8 mouse cellular contexts compared by ENCODE assay signal in the genomic region with DNA sequence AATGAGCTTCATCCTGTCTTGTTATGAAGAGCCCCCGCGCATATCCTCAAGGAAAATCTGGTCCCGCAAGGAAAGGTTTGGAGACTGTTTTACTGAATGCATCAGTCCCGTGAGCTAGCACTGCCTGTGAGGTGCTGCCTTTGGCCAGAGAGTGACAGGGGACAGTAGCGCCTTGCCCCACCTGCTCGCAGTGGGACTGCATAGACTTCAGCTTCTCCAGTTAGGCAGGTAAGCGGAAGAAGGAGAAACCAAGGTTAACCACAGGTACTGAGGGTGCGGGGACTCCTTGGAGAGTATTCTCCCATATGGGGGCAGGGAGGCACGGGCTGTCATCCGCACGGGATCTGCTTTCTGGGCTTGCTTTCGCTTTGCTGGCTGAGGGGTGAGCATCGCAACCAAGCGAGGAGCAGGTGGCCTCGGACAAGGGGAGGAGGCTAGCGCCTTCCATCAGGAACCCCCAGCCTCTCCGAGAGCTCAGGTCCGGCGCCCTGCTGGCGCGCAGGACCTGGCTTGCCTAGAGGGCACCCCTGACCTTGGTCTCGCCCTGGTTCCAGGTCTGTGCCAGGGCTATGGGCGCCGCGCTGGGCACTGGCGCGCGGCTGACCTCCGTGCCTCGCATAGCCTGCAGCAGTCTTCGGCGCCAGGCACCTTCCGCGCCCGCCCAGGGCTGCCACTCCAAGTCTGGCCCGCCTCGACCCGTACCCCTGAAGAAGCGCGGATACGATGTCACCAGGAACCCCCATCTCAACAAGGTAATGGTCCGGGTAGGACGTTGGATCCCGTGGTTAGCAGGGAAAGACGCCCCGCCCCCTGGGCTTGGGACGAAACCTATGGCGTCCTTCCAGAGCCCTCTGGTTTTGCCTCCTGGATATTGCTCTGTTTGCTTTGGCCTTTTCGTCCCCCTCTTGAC. TPM values are rescaled to one million over a fixed set of nuclear protein-coding genes. Genes with fewer than 3 reads are reported as not detected.
A peak's percentile ranks its signal among the peaks of the same experiment; 100 is the strongest.
DNase-seq lines count a peak whose midpoint lies in the region; ATAC-seq and TF ChIP-seq lines count a peak whose summit lies in the region.

A gene (plus strand): TSS at position 51 of the 910 bp plus-strand sequence.

- H3K9ac ChIP-seq in hindbrain, embryonic 13.5 days: peak within 1 kb of the TSS; percentile 85
- H3K9ac ChIP-seq in lung, postnatal 0 days (replicated peaks; ENCODE audit: low read depth): peak within 1 kb of the TSS; percentile 42

- peak within 1 kb of the TSS; percentile 78 for H3K4me3 ChIP-seq in hindbrain, embryonic 13.5 days
- peak within 1 kb of the TSS; percentile 58 for H3K4me3 ChIP-seq in lung, postnatal 0 days (ENCODE audit: low read depth, low read length)

- no peak for TF ChIP-seq EP300 in lung, postnatal 0 days (IDR thresholded peaks at IDR 0.05)

- TF ChIP-seq CTCF in lung, postnatal 0 days (IDR thresholded peaks at IDR 0.05): no peak

- peaks cover 11% of the 10 kb centered on the region for H3K4me1 ChIP-seq in hindbrain, embryonic 13.5 days (replicated peaks)
- H3K4me1 ChIP-seq in lung, postnatal 0 days (ENCODE audit: insufficient read depth, low read depth, low read length): no peaks in the 10 kb centered on the region

- peak; percentile 89 for ATAC-seq in hindbrain, embryonic 13.5 days (ENCODE audit: low FRiP score)
- peak; percentile 78 for ATAC-seq in lung, postnatal 0 days

- peaks cover 13% of the 10 kb centered on the region for H3K27me3 ChIP-seq in hindbrain, embryonic 13.5 days
- no peaks in the 10 kb centered on the region for H3K27me3 ChIP-seq in lung, postnatal 0 days (replicated peaks; ENCODE audit: insufficient read depth, low read length)

- no peak within 1 kb of the TSS for H3K27ac ChIP-seq in hindbrain, embryonic 13.5 days
- H3K27ac ChIP-seq in lung, postnatal 0 days (ENCODE audit: low read length): no peak within 1 kb of the TSS

- peak within 1 kb of the TSS; percentile 98 for H3K4me2 ChIP-seq in hindbrain, embryonic 13.5 days
- peak within 1 kb of the TSS; percentile 93 for H3K4me2 ChIP-seq in lung, postnatal 0 days (replicated peaks; ENCODE audit: low read depth, low read length)

- no peaks in the 10 kb centered on the region for H3K9me3 ChIP-seq in hindbrain, embryonic 13.5 days
- no peaks in the 10 kb centered on the region for H3K9me3 ChIP-seq in lung, postnatal 0 days (ENCODE audit: low read length)

- no peaks in the 10 kb centered on the region for H3K36me3 ChIP-seq in hindbrain, embryonic 13.5 days
- H3K36me3 ChIP-seq in lung, postnatal 0 days (ENCODE audit: insufficient read depth, low read length): no peaks in the 10 kb centered on the region

- peak; percentile 39 for DNase-seq in adrenal gland, adult 8-10 months
- DNase-seq in cerebellum, postnatal 36 days: peak; percentile 87 to 88
- DNase-seq in gastrocnemius, adult 18-20 months (ENCODE audit: low spot score): peak; percentile 85
- peak; percentile 53 to 66 for DNase-seq in layer of hippocampus, postnatal 36 days
- DNase-seq in lung, postnatal 0 days (ENCODE audit: low spot score): peak; percentile 57
- DNase-seq in retina, postnatal 7 days (ENCODE audit: low read depth, low spot score): peak; percentile 31
- no peak for DNase-seq in T-cell, adult 2 months (ENCODE audit: low spot score)

- 6% methylated on average over 49 of the region's 49 CpGs for WGBS in hindbrain, embryonic 13.5 days
- WGBS in lung, postnatal 0 days: 5% methylated on average over 43 of the region's 49 CpGs

RNA-seq across cellular contexts. Expression of the gene that starts here (rescaled TPM):
- 10 to 100 TPM in 2 of 4 experiments, 1 to 10 TPM in 2; 1.9 to 15.0 (median 8.2) TPM for total RNA-seq in adrenal gland, adult 8-10 months (2022)
- 100 to 1,000 TPM; 109 to 122 TPM for total RNA-seq in gastrocnemius, adult 18-20 months (2021)
- 4.1 and 4.3 TPM in 2 replicates for polyA plus RNA-seq in hindbrain, embryonic 13.5 days (2015; fragmentation: Nextera tagmentation; extraction: Ambion mirVana)
- total RNA-seq in layer of hippocampus, postnatal 36 days (2021): 10 to 100 TPM; 86.7 to 87.4 TPM
- polyA plus RNA-seq in lung, postnatal 0 days (2015; fragmentation: Nextera tagmentation; extraction: Ambion mirVana): 2.9 and 3.2 TPM in 2 replicates

Comparison
In these comparisons a context has a peak if more than half of its experiments do, and no peak if none do; other contexts are left out.
1. RNA of the gene that starts here (total RNA-seq): 109 to 122 TPM in gastrocnemius, adult 18-20 months and 86.7 to 87.4 TPM in layer of hippocampus, postnatal 36 days; 1.9 to 15.0 TPM in adrenal gland, adult 8-10 months; every median in the first group is over 4 times any median in the second.